Mouse (Mus musculus) right cerebral cortex, postnatal 36 days (tissue): ENCODE data around the gene Sccpdh.
A peak's percentile ranks its signal among the peaks of the same experiment; 100 is the strongest.

ENCODE experiments used
- DNase-seq, 2 experiments: peaks; one replicate each; pipeline ENCODE4 v3.0.0; 2022; ENCODE audit warnings: low spot score in 2 of 2, mixed read lengths in 1 of 2

Gene Sccpdh

GRCm38 (mm10) chr1:179734500-179735474 is 66.8 kb downstream of the Sccpdh start:
- peak; percentile 11 to 22 for DNase-seq

DNA sequence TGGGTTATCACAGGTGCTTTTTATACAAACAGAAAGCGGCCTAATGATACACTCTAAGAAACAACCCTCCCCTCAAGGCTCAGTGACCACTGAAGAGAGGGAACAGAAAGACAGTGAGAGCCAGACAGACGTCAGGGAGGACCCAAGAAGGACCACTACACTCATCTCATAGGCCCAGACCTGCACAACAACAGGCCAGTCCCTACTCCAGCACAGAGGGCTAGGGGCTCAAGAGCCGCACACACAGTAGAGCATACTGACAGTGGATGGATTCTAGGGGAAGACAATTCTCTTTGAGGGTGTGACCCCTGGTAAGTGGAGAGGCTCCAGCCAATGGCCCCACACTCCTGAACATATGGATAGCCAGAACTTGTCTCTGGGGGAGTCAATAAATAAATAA is 68.5 kb downstream of the Sccpdh start:
- no peak for DNase-seq
